10 mouse cellular contexts compared by ENCODE assay signal in the genomic region with DNA sequence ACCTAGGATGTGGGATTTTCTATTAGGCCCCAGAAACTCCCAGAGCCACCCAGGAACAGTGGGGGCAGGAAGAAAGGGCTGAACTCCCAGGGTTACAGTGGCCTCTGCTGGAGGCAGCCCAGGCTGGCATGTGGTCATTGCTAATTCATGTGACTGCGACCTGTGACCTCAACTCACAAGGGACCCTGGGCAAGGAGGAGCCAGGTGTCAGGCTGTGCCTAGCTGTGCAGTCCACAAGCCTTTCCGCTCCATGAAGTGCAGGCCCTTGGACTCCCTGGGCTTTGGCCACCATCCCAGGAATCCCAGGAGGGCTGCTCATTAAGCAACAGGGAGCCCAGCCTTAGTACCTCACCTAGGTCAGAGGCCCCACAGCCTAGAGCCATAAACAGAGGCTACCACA. TPM values are rescaled to one million over a fixed set of nuclear protein-coding genes. Genes with fewer than 3 reads are reported as not detected.
DNase-seq lines count a peak whose midpoint lies in the region; ATAC-seq and TF ChIP-seq lines count a peak whose summit lies in the region.
"Had no signal": no experiment of that assay in that cellular context is flagged by ENCODE, and none has a peak within 500 bp of the region (broad histone marks: within the 10 kb centered on the region; RNA-seq: fewer than 3 reads in every experiment).

No protein-coding gene starts in this region.

- TF ChIP-seq CTCF in layer of hippocampus, adult 2 months (conservative IDR thresholded peaks at IDR 0.05), result peak; percentile 57
- TF ChIP-seq CTCF in lung, postnatal 0 days (IDR thresholded peaks at IDR 0.05), result peak; percentile 66
- TF ChIP-seq CTCF in thymus, adult 2 months (IDR thresholded peaks at IDR 0.05; ENCODE audit: borderline replicate concordance, control insufficient read depth, extremely low read depth, insufficient read depth, low read length, poor library complexity), result no peak

- H3K9me3 ChIP-seq in lung, postnatal 0 days (ENCODE audit: low read length), result no peaks in the 10 kb centered on the region

- H3K36me3 ChIP-seq in lung, postnatal 0 days (ENCODE audit: insufficient read depth, low read length), result no peaks in the 10 kb centered on the region
- no peaks in the 10 kb centered on the region for H3K36me3 ChIP-seq in thymus, adult 2 months (ENCODE audit: control insufficient read depth, insufficient read depth, low read length)

- no peak overlapping the region for H3K27ac ChIP-seq in layer of hippocampus, adult 2 months
- no peak overlapping the region for H3K27ac ChIP-seq in lung, postnatal 0 days (ENCODE audit: low read length)
- no peak overlapping the region for H3K27ac ChIP-seq in thymus, adult 2 months (ENCODE audit: control insufficient read depth, insufficient read depth, low read length)

- no peaks in the 10 kb centered on the region for H3K4me1 ChIP-seq in lung, postnatal 0 days (ENCODE audit: insufficient read depth, low read depth, low read length)
- no peaks in the 10 kb centered on the region for H3K4me1 ChIP-seq in thymus, adult 2 months (replicated peaks; ENCODE audit: control insufficient read depth, insufficient read depth, low read length)

- no peak for DNase-seq in layer of hippocampus, adult 2 months (ENCODE audit: low spot score in 2 of 2)
- no peak for DNase-seq in layer of hippocampus, adult 9-11 months
- peak; percentile 72 for DNase-seq in NIH3T3 (ENCODE audit: low read depth)
- peak; percentile 97 for DNase-seq in kidney, adult 11 months
- DNase-seq in lung, postnatal 0 days (ENCODE audit: low spot score), result peak; percentile 48
- no peak for DNase-seq in right cerebral cortex, postnatal 10 days (ENCODE audit: low spot score in 2 of 2)
- DNase-seq in thymus, adult 2 months, result no peak
- no peak for DNase-seq in cerebellum, postnatal 14 days
- DNase-seq: cerebellum, adult 9-10 months had no signal

- TF ChIP-seq EP300 in lung, postnatal 0 days (IDR thresholded peaks at IDR 0.05), result no peak

- 49% methylated on average over 2 of the region's 2 CpGs for WGBS in lung, postnatal 0 days
- 90% methylated on average over 2 of the region's 2 CpGs for WGBS in thymus, adult 2 months

- no peaks in the 10 kb centered on the region for H3K27me3 ChIP-seq in lung, postnatal 0 days (replicated peaks; ENCODE audit: insufficient read depth, low read length)
- no peaks in the 10 kb centered on the region for H3K27me3 ChIP-seq in thymus, adult 2 months (ENCODE audit: control insufficient read depth, insufficient read depth, low read length)

- peak; percentile 56 for ATAC-seq in lung, postnatal 0 days
- ATAC-seq: forebrain, embryonic 16.5 days had no signal

- no peak overlapping the region for H3K9ac ChIP-seq in lung, postnatal 0 days (replicated peaks; ENCODE audit: low read depth)

- no peak for TF ChIP-seq POLR2A in thymus, adult 2 months (IDR thresholded peaks at IDR 0.05; ENCODE audit: control insufficient read depth, extremely low read depth, insufficient read depth, low read length, poor library complexity)

- no peak overlapping the region for H3K4me3 ChIP-seq in layer of hippocampus, adult 2 months
- H3K4me3 ChIP-seq in lung, postnatal 0 days (ENCODE audit: low read depth, low read length), result no peak overlapping the region
- H3K4me3 ChIP-seq in thymus, adult 2 months (ENCODE audit: control insufficient read depth, insufficient read depth, low read length), result no peak overlapping the region

- H3K4me2 ChIP-seq in lung, postnatal 0 days (replicated peaks; ENCODE audit: low read depth, low read length), result no peak overlapping the region

RNA-seq across cellular contexts. Expression of gene Col18a1, which starts 38.4 kb away (rescaled TPM):
- total RNA-seq in layer of hippocampus, adult 2 months (2021), result 1 to 10 TPM; 3.2 to 4.8 TPM
- polyA plus RNA-seq in lung, postnatal 0 days (2015; fragmentation: Nextera tagmentation; extraction: Ambion mirVana), result 30.0 and 33.2 TPM in 2 replicates
- 19.8 and 20.7 TPM in 2 replicates for polyA plus RNA-seq in thymus, adult 2 months (2012; rRNA removed)

Comparison
In these comparisons a context has a peak if more than half of its experiments do, and no peak if none do; other contexts are left out.
1. DNase-seq: peak in NIH3T3 (single experiment), kidney, adult 11 months (single experiment) and lung, postnatal 0 days (single experiment); none in layer of hippocampus, adult 2 months (0 of 2), layer of hippocampus, adult 9-11 months (single experiment), right cerebral cortex, postnatal 10 days (0 of 2), thymus, adult 2 months (single experiment) and cerebellum, postnatal 14 days (0 of 2).